Mouse (Mus musculus): Measurements from ENCODE around the gene Flywch2. TPM values are rescaled to one million over a fixed set of nuclear protein-coding genes. Genes with fewer than 3 reads are reported as not detected.

Flywch2 gene
- not detected for polyA plus RNA-seq (2014; fragmentation: Illumina TruSeq; extraction: RNeasy Lipid Tissue Mini Kit (QIAGEN cat#74804); ENCODE audit: low replicate concordance)

GRCm38 (mm10) chr17:23785561-23786471, at the start of gene Flywch2:
Flywch2 (minus strand) TSS chr17:23786081.

GRCm38 (mm10) chr17:23829064-23829619, 43.3 kb upstream of the Flywch2 start, which contains the start of gene Elob:
Elob (minus strand) TSS chr17:23829136.

GRCm38 (mm10) chr17:23790269-23791078, 4.6 kb upstream of the Flywch2 start, which contains the start of gene Srrm2:
Srrm2 (plus strand) TSS chr17:23790532.

GRCm38 (mm10) chr17:23771284-23772218, 14.3 kb downstream of the Flywch2 start, which contains the start of gene Flywch1:
Flywch1 (minus strand) TSS chr17:23771602.

GRCm38 (mm10) chr17:23745301-23746251, 40.3 kb downstream of the Flywch2 start, which contains the start of gene Kremen2:
Kremen2 (minus strand) TSS chr17:23745833.

GRCm38 (mm10) chr17:23740598-23741021, 45.3 kb downstream of the Flywch2 start, which contains the start of gene Paqr4:
Paqr4 (minus strand) TSS chr17:23740867.

Other genes with a start within 250 kb of the Flywch2 start
- gene Zfp213, start 221.8 kb downstream of the Flywch2 start, polyA plus RNA-seq (2014; fragmentation: Illumina TruSeq; extraction: RNeasy Lipid Tissue Mini Kit (QIAGEN cat#74804); ENCODE audit: low replicate concordance), result 0.33 TPM
- gene Zfp13, start 186.6 kb downstream of the Flywch2 start, polyA plus RNA-seq (2014; fragmentation: Illumina TruSeq; extraction: RNeasy Lipid Tissue Mini Kit (QIAGEN cat#74804); ENCODE audit: low replicate concordance), result not detected
- not detected for gene Zscan10, start 185.2 kb downstream of the Flywch2 start, polyA plus RNA-seq (2014; fragmentation: Illumina TruSeq; extraction: RNeasy Lipid Tissue Mini Kit (QIAGEN cat#74804); ENCODE audit: low replicate concordance)
- gene Mmp25, start 140.8 kb downstream of the Flywch2 start, polyA plus RNA-seq (2014; fragmentation: Illumina TruSeq; extraction: RNeasy Lipid Tissue Mini Kit (QIAGEN cat#74804); ENCODE audit: low replicate concordance), result 0.82 TPM
- gene Bicdl2, start 125.6 kb downstream of the Flywch2 start, polyA plus RNA-seq (2014; fragmentation: Illumina TruSeq; extraction: RNeasy Lipid Tissue Mini Kit (QIAGEN cat#74804); ENCODE audit: low replicate concordance), result 0.85 TPM
- 2.0 TPM for gene Hcfc1r1, start 112.5 kb downstream of the Flywch2 start, polyA plus RNA-seq (2014; fragmentation: Illumina TruSeq; extraction: RNeasy Lipid Tissue Mini Kit (QIAGEN cat#74804); ENCODE audit: low replicate concordance)
- gene Thoc6, start 112.2 kb downstream of the Flywch2 start, polyA plus RNA-seq (2014; fragmentation: Illumina TruSeq; extraction: RNeasy Lipid Tissue Mini Kit (QIAGEN cat#74804); ENCODE audit: low replicate concordance), result 3.2 TPM
- not detected for gene Tnfrsf12a, start 108.6 kb downstream of the Flywch2 start, polyA plus RNA-seq (2014; fragmentation: Illumina TruSeq; extraction: RNeasy Lipid Tissue Mini Kit (QIAGEN cat#74804); ENCODE audit: low replicate concordance)
- gene Cldn6, start 106.8 kb downstream of the Flywch2 start, polyA plus RNA-seq (2014; fragmentation: Illumina TruSeq; extraction: RNeasy Lipid Tissue Mini Kit (QIAGEN cat#74804); ENCODE audit: low replicate concordance), result not detected
- gene Cldn9, start 102.1 kb downstream of the Flywch2 start, polyA plus RNA-seq (2014; fragmentation: Illumina TruSeq; extraction: RNeasy Lipid Tissue Mini Kit (QIAGEN cat#74804); ENCODE audit: low replicate concordance), result not detected
- not detected for gene 1520401A03Rik, start 63.3 kb downstream of the Flywch2 start, polyA plus RNA-seq (2014; fragmentation: Illumina TruSeq; extraction: RNeasy Lipid Tissue Mini Kit (QIAGEN cat#74804); ENCODE audit: low replicate concordance)
- gene Pkmyt1, start 59.7 kb downstream of the Flywch2 start, polyA plus RNA-seq (2014; fragmentation: Illumina TruSeq; extraction: RNeasy Lipid Tissue Mini Kit (QIAGEN cat#74804); ENCODE audit: low replicate concordance), result 1.6 TPM
- gene Paqr4, start 45.2 kb downstream of the Flywch2 start, polyA plus RNA-seq (2014; fragmentation: Illumina TruSeq; extraction: RNeasy Lipid Tissue Mini Kit (QIAGEN cat#74804); ENCODE audit: low replicate concordance), result 6.4 TPM
- not detected for gene Kremen2, start 40.2 kb downstream of the Flywch2 start, polyA plus RNA-seq (2014; fragmentation: Illumina TruSeq; extraction: RNeasy Lipid Tissue Mini Kit (QIAGEN cat#74804); ENCODE audit: low replicate concordance)
- gene Flywch1, start 14.5 kb downstream of the Flywch2 start, polyA plus RNA-seq (2014; fragmentation: Illumina TruSeq; extraction: RNeasy Lipid Tissue Mini Kit (QIAGEN cat#74804); ENCODE audit: low replicate concordance), result 0.78 TPM
- gene Srrm2, start 4.5 kb upstream of the Flywch2 start, polyA plus RNA-seq (2014; fragmentation: Illumina TruSeq; extraction: RNeasy Lipid Tissue Mini Kit (QIAGEN cat#74804); ENCODE audit: low replicate concordance), result 109 TPM
- 18.9 TPM for gene Elob, start 43.1 kb upstream of the Flywch2 start, polyA plus RNA-seq (2014; fragmentation: Illumina TruSeq; extraction: RNeasy Lipid Tissue Mini Kit (QIAGEN cat#74804); ENCODE audit: low replicate concordance)
- not detected for gene Prss33, start 50.0 kb upstream of the Flywch2 start, polyA plus RNA-seq (2014; fragmentation: Illumina TruSeq; extraction: RNeasy Lipid Tissue Mini Kit (QIAGEN cat#74804); ENCODE audit: low replicate concordance)
- gene Prss32, start 57.8 kb upstream of the Flywch2 start, polyA plus RNA-seq (2014; fragmentation: Illumina TruSeq; extraction: RNeasy Lipid Tissue Mini Kit (QIAGEN cat#74804); ENCODE audit: low replicate concordance), result 6.8 TPM
- gene Prss41, start 58.1 kb upstream of the Flywch2 start, polyA plus RNA-seq (2014; fragmentation: Illumina TruSeq; extraction: RNeasy Lipid Tissue Mini Kit (QIAGEN cat#74804); ENCODE audit: low replicate concordance), result 1.1 TPM
- not detected for gene Prss21, start 82.0 kb upstream of the Flywch2 start, polyA plus RNA-seq (2014; fragmentation: Illumina TruSeq; extraction: RNeasy Lipid Tissue Mini Kit (QIAGEN cat#74804); ENCODE audit: low replicate concordance)
- not detected for gene Dcpp1, start 94.8 kb upstream of the Flywch2 start, polyA plus RNA-seq (2014; fragmentation: Illumina TruSeq; extraction: RNeasy Lipid Tissue Mini Kit (QIAGEN cat#74804); ENCODE audit: low replicate concordance)
- not detected for gene Dcpp2, start 94.8 kb upstream of the Flywch2 start, polyA plus RNA-seq (2014; fragmentation: Illumina TruSeq; extraction: RNeasy Lipid Tissue Mini Kit (QIAGEN cat#74804); ENCODE audit: low replicate concordance)
- gene Dcpp3, start 131.4 kb upstream of the Flywch2 start, polyA plus RNA-seq (2014; fragmentation: Illumina TruSeq; extraction: RNeasy Lipid Tissue Mini Kit (QIAGEN cat#74804); ENCODE audit: low replicate concordance), result not detected
- gene Sbp, start 155.6 kb upstream of the Flywch2 start, polyA plus RNA-seq (2014; fragmentation: Illumina TruSeq; extraction: RNeasy Lipid Tissue Mini Kit (QIAGEN cat#74804); ENCODE audit: low replicate concordance), result not detected
- gene Sbpl, start 169.2 kb upstream of the Flywch2 start, polyA plus RNA-seq (2014; fragmentation: Illumina TruSeq; extraction: RNeasy Lipid Tissue Mini Kit (QIAGEN cat#74804); ENCODE audit: low replicate concordance), result not detected
- gene Prss30, start 194.5 kb upstream of the Flywch2 start, polyA plus RNA-seq (2014; fragmentation: Illumina TruSeq; extraction: RNeasy Lipid Tissue Mini Kit (QIAGEN cat#74804); ENCODE audit: low replicate concordance), result 4.3 TPM
- not detected for gene Prss22, start 212.0 kb upstream of the Flywch2 start, polyA plus RNA-seq (2014; fragmentation: Illumina TruSeq; extraction: RNeasy Lipid Tissue Mini Kit (QIAGEN cat#74804); ENCODE audit: low replicate concordance)